Mouse (Mus musculus) kidney, adult 2 months (tissue): ENCODE measurements around the gene Bmp4. TPM values are rescaled to one million over a fixed set of nuclear protein-coding genes. Genes with fewer than 3 reads are reported as not detected.

ENCODE experiments used
- DNase-seq: peaks from one replicate; pipeline ENCODE4 v3.0.0; 2021
- H3K27ac ChIP-seq: fragments of 200-500 bp; 2 replicates; pipeline ENCODE4 v1.5.1; 2012; ENCODE audit warnings: low read depth, low read length, control low read depth, inconsistent platforms; ENCODE audit not compliant: insufficient read depth
- H3K27me3 ChIP-seq: fragments of 200-500 bp; replicated peaks from 2 replicates; pipeline ENCODE4 v1.6.1; 2012; ENCODE audit warnings: mild to moderate bottlenecking, moderate library complexity, low read length, inconsistent platforms; ENCODE audit not compliant: control insufficient read depth, insufficient read depth
- H3K36me3 ChIP-seq: fragments of 200-500 bp; 2 replicates; pipeline ENCODE4 v1.6.1; 2012; ENCODE audit warnings: mild to moderate bottlenecking, moderate library complexity, low read length, inconsistent platforms; ENCODE audit not compliant: control insufficient read depth, insufficient read depth
- H3K4me1 ChIP-seq: fragments of 200-500 bp; 2 replicates; pipeline ENCODE4 v1.6.1; 2011; ENCODE audit warnings: low read length; ENCODE audit not compliant: control insufficient read depth, insufficient read depth
- H3K4me3 ChIP-seq: fragments of 200-500 bp; 2 replicates; pipeline ENCODE4 v1.5.1; 2011; ENCODE audit warnings: mild to moderate bottlenecking, low read depth, low read length, control low read depth; ENCODE audit not compliant: insufficient read depth
- CTCF ChIP-seq: fragments of 200-500 bp; conservative IDR thresholded peaks from 2 replicates; pipeline ENCODE4 v1.5.1; 2011; ENCODE audit warnings: low read depth, mild to moderate bottlenecking, control low read depth, low read length, moderate library complexity, mixed read lengths; ENCODE audit not compliant: insufficient read depth, insufficient read length
- POLR2A ChIP-seq: fragments of 200-500 bp; IDR thresholded peaks from one replicate; pipeline ENCODE4 v1.6.1; 2011; ENCODE audit warnings: low read depth, low read length, control low read depth
- WGBS: fragments of 180-500 bp; shearing (Covaris S2); methylation state at CpG from one replicate; pipeline ENCODE4 v1.1.7; 2018; 5-methylcytosine and 5-hydroxymethylcytosine counted together
- polyA plus RNA-seq: library from polyadenylated mRNA; depleted of rRNA; stranded (reverse); fragments of >200 nt; gene quantifications from 2 replicates; pipeline ENCODE4 v1.2.3, GENCODE M21; 2012

Gene Bmp4
- polyA plus RNA-seq, 1 experiment, result 149 TPM

DNA sequence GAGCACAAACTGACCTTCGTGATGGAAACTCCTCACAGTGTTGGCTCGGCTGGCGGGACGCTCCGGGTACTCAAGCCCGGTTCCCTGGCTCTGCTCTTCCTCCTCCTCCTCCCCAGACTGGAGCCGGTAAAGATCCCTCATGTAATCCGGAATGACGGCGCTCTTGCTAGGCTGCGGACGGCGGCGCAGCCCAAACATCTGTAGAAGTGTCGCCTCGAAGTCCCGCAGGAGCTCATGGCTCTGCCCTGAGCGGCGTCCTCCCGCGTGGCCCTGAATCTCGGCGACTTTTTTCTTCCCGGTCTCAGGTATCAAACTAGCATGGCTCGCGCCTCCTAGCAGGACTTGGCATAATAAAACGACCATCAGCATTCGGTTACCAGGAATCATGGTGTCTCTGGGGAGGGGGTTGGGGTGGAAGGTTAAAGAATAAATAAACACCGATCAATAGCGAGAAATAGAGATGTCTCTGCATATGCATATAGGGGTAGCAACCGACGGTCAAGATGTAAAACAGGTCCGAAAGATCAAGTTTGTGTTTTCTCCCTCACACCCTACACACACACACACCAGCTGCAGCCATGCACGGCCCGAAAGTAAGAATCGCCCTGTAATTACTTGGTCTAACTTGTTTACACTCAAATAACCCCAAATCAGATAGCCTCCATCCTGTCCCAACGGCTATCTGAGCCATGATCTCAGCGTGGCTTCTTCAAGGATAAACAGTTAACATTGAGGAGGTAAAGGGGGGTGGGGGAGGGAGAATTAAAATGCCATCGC is 4.6 kb downstream of the Bmp4 start:
- Histone ChIP-seq H3K36me3 (peaks cover 3% of the 10 kb centered on the region; the same call in 1 of the 2 replicates), H3K4me1 (peaks cover 6% of the 10 kb centered on the region), H3K27me3 (no peaks in the 10 kb centered on the region), H3K4me3 (peak overlapping the region; percentile 64), H3K27ac (peak overlapping the region; percentile 80; the same call in 1 of the 2 replicates)
- TF ChIP-seq POLR2A (no peak), CTCF (no peak)
- WGBS, result 3% methylated on average over 39 of the region's 39 CpGs
- DNase-seq, result peak; percentile 48

DNA sequence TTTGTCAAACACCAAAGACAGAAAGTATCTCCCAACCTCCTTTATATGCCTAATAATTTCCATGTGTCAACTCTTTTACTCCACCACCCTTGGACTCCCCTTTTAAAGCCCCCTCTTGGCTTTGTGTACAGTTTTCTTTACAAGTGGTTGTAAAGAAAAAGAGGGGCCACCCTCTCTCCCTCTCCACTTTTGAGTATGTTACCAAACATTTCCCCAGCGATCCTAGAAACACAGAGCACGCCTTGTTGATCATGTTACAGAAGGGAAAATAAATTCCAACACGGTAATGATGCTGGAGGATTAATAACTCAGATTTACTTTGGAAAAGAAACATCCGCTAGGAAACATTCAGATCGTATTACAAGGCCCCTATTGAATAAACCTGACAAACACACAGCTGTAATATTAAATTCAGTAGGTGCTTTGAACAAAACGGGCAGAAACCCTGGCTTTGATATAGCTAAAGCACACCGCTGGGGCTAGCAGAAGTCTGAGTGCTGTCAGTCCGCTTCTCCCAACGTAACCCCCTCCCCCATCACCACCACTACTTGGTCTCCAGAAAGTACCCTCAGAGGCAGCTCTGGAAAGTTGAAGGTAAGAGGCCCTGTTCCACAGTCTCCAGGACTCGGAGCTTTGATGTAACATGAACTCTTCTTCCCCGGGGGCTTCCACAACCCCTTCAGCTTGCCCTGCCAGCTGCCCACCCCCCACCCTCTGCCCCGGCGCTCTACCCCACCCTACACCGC is 5.3 kb downstream of the Bmp4 start:
- Histone ChIP-seq H3K4me1 (peaks cover 9% of the 10 kb centered on the region), H3K27me3 (no peaks in the 10 kb centered on the region), H3K4me3 (peak overlapping the region; percentile 64), H3K27ac (no peak overlapping the region; the same call in 1 of the 2 replicates), H3K36me3 (peaks cover 3% of the 10 kb centered on the region; the same call in 1 of the 2 replicates)
- DNase-seq, result no peak
- WGBS, result 32% methylated on average over 14 of the region's 14 CpGs
- TF ChIP-seq CTCF, result no peak
- no peak for TF ChIP-seq POLR2A

DNA sequence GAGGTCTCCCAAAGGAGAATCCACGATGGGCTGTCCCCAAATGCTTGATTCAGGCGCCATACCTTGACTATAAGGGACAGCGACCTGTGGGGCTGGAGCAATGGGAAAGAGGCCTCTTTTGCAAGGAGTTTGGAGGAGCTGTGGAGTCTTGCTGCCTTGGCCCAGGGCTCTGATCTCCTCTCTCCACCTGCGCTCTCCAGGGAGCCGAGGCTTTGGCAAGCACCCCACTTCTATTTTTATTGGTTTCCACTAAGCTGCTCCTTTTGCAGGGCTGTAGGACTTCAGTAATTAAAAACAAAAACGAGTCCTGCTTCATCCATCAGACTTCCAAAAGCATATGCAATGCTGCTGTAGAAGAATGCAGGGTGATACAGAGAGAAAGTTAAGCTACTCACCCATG is 9.0 kb downstream of the Bmp4 start:
- TF ChIP-seq CTCF (no peak), POLR2A (no peak)
- peak; percentile 55 for DNase-seq
- WGBS, result 59% methylated on average over 6 of the region's 6 CpGs

DNA sequence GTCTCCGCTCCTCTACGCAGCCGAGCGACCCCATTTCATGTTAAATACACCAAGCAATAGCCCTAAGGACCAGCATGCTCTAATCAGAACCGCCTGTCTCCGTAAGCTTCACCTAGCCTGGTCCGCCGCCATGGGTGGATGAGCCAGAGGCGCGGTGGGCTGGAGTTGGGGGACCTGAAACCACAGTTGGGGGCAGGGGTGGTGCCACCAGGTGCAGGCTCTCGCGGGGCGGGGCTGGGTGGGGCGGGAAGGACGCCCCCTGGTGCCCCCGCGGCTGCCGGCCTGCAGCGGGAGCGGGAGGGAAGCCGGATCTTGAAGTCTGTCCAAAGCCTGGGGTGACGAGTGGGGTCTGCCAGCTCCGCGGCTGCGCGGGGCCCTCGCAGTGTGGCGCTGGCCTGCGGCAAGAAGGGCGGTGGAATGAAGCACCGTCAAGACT is 10.2 kb downstream of the Bmp4 start:
- Histone ChIP-seq H3K4me1 (peaks cover 14% of the 10 kb centered on the region), H3K36me3 (peaks cover 3% of the 10 kb centered on the region; the same call in 1 of the 2 replicates), H3K4me3 (peak overlapping the region; percentile 48), H3K27ac (peak overlapping the region; percentile 76), H3K27me3 (no peaks in the 10 kb centered on the region)
- 29% methylated on average over 31 of the region's 31 CpGs for WGBS
- peak; percentile 67 for DNase-seq
- TF ChIP-seq POLR2A (no peak), CTCF (no peak)

More for the DNA sequence above, 9.0 kb downstream of the Bmp4 start:
- H3K4me1 ChIP-seq, result peaks cover 14% of the 10 kb centered on the region
- peak overlapping the region; percentile 39; the same call in 1 of the 2 replicates for H3K27ac ChIP-seq
- H3K36me3 ChIP-seq, result peaks cover 3% of the 10 kb centered on the region; the same call in 1 of the 2 replicates
- no peak overlapping the region for H3K4me3 ChIP-seq
- no peaks in the 10 kb centered on the region for H3K27me3 ChIP-seq

DNA sequence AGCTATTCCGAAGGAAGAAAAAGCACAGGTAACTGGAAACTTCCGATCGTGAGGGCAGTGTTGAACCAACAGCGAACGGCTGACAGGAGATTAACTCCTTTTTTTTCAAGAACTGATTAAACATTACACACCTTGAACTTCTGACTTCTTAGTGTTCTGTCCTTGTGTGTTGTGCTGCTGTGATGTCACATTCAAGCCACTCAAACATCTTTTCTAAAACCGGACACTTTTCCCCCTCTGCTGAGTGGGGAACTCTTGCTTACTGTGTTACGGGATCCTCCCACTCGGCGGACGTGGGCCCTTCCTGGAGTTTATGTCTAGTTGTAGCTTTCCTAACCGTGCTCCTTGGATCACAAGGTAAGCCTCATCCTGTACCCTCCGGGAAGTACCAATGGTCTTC is 11.2 kb downstream of the Bmp4 start, which contains the start of gene Gm15217:
Gene Gm15217, plus strand, starts transcription at position 130 of the 400 bp plus-strand sequence.
- 58% methylated on average over 12 of the region's 12 CpGs for WGBS
- TF ChIP-seq POLR2A (no peak), CTCF (no peak)
- peak; percentile 59 for DNase-seq
- no peaks in the 10 kb centered on the region for H3K27me3 ChIP-seq
- H3K27ac ChIP-seq, result peak within 1 kb of the TSS; percentile 76
- peaks cover 3% of the 10 kb centered on the region; the same call in 1 of the 2 replicates for H3K36me3 ChIP-seq
- H3K4me3 ChIP-seq, result peak within 1 kb of the TSS; percentile 48
- peaks cover 14% of the 10 kb centered on the region for H3K4me1 ChIP-seq

DNA sequence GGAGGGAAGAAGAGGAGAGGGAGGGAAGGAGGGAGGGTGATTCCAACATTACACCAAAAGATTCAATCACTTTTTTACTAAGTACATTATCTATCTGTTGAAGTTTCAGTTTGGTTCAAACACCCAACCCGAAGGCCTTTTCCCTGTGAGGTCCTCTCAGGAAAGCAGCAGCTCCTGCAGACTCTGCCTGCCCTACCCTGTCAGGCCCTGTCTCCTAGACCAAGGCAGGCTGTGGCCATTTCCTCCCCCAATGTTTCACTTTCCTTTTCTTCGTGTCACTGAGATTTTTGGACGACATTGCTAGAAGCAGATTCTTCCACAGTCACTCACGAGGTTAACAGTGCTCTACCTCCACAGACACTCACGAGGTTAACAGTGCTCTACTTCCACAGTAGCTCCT is 14.7 kb downstream of the Bmp4 start:
- 64% methylated on average over 5 of the region's 5 CpGs for WGBS
- H3K4me3 ChIP-seq, result no peak overlapping the region
- TF ChIP-seq POLR2A (no peak), CTCF (no peak)
- H3K27me3 ChIP-seq, result no peaks in the 10 kb centered on the region
- no peaks in the 10 kb centered on the region for H3K36me3 ChIP-seq
- no peak overlapping the region for H3K27ac ChIP-seq
- H3K4me1 ChIP-seq, result peaks cover 8% of the 10 kb centered on the region; the same call in 1 of the 2 replicates
- no peak for DNase-seq
